Mouse (Mus musculus): ENCODE data around the gene Olfr175-ps1. TPM values are rescaled to one million over a fixed set of nuclear protein-coding genes. Genes with fewer than 3 reads are reported as not detected.

Gene Olfr175-ps1
- not detected for total RNA-seq (2018; cell fraction: chromatin; rRNA removed)
- total RNA-seq (2018; cell fraction: cytosol; rRNA removed), result not detected
- total RNA-seq (2018; cell fraction: nucleus; rRNA removed), result not detected
- polyA plus RNA-seq (2018), result not detected in 3 replicates

- Histone ChIP-seq H3K4me3 (ENCODE audit: inconsistent target) (no peak within 1 kb of the TSS), H3K27ac (no peak within 1 kb of the TSS), H3K79me2 (ENCODE audit: inconsistent target) (no peaks in the 10 kb centered on the region), H3K36me3 (ENCODE audit: inconsistent target) (no peaks in the 10 kb centered on the region)
- WGBS (ENCODE audit: missing documents), result 80% methylated on average over 1 of the region's 1 CpGs
Measured at GRCm38 (mm10) chr16:58826732-58827319, at the start of gene Olfr175-ps1. Gene Olfr175-ps1, minus strand, starts transcription at chr16:58826782.

- Histone ChIP-seq H3K27ac (no peak within 1 kb of the TSS), H3K4me3 (ENCODE audit: inconsistent target) (no peak within 1 kb of the TSS), H3K79me2 (ENCODE audit: inconsistent target) (no peaks in the 10 kb centered on the region), H3K36me3 (ENCODE audit: inconsistent target) (no peaks in the 10 kb centered on the region)
- 67% methylated on average over 1 of the region's 1 CpGs for WGBS (ENCODE audit: missing documents)
Measured at GRCm38 (mm10) chr16:58874668-58875067, 48.1 kb upstream of the Olfr175-ps1 start, which contains the start of gene Olfr177. Gene Olfr177, minus strand, starts transcription at chr16:58874768.

- H3K27ac ChIP-seq, result no peak overlapping the region
- H3K4me3 ChIP-seq (ENCODE audit: inconsistent target), result no peak overlapping the region
- no peaks in the 10 kb centered on the region for H3K36me3 ChIP-seq (ENCODE audit: inconsistent target)
- WGBS (ENCODE audit: missing documents), result 91% methylated on average over 1 of the region's 1 CpGs
- H3K79me2 ChIP-seq (ENCODE audit: inconsistent target), result no peaks in the 10 kb centered on the region
Measured at GRCm38 (mm10) chr16:58861479-58861878, 34.9 kb upstream of the Olfr175-ps1 start.

- no peak overlapping the region for H3K4me3 ChIP-seq (ENCODE audit: inconsistent target)
- no peaks in the 10 kb centered on the region for H3K79me2 ChIP-seq (ENCODE audit: inconsistent target)
- no peak overlapping the region for H3K27ac ChIP-seq
- WGBS (ENCODE audit: missing documents), result 86% methylated on average over 2 of the region's 2 CpGs
- no peaks in the 10 kb centered on the region for H3K36me3 ChIP-seq (ENCODE audit: inconsistent target)
Measured at GRCm38 (mm10) chr16:58860032-58860737, 33.6 kb upstream of the Olfr175-ps1 start.

- Histone ChIP-seq H3K27ac (no peak within 1 kb of the TSS), H3K79me2 (ENCODE audit: inconsistent target) (no peaks in the 10 kb centered on the region), H3K4me3 (ENCODE audit: inconsistent target) (no peak within 1 kb of the TSS), H3K36me3 (ENCODE audit: inconsistent target) (no peaks in the 10 kb centered on the region)
- 75% methylated on average over 2 of the region's 2 CpGs for WGBS (ENCODE audit: missing documents)
Measured at GRCm38 (mm10) chr16:58800168-58800567, 26.4 kb downstream of the Olfr175-ps1 start, which contains the start of gene Olfr173. Gene Olfr173, minus strand, starts transcription at chr16:58800268.

Other genes with a start within 250 kb of the Olfr175-ps1 start
- gene Gm813, start 209.8 kb downstream of the Olfr175-ps1 start, polyA plus RNA-seq (2018), result not detected in 3 replicates
- gene E330017A01Rik, start 188.0 kb downstream of the Olfr175-ps1 start, polyA plus RNA-seq (2018), result not detected in 3 replicates
- 8.6 to 10.9 TPM (median 9.6 TPM) in 3 replicates for gene Cpox, start 156.5 kb downstream of the Olfr175-ps1 start, polyA plus RNA-seq (2018)
- gene Gpr15, start 107.7 kb downstream of the Olfr175-ps1 start, polyA plus RNA-seq (2018), result not detected in 3 replicates
- gene Cldnd1, start 98.9 kb downstream of the Olfr175-ps1 start, polyA plus RNA-seq (2018), result 15.5 to 31.0 TPM (median 28.5 TPM) in 3 replicates
- not detected in 3 replicates for gene Olfr172, start 63.6 kb downstream of the Olfr175-ps1 start, polyA plus RNA-seq (2018)
- not detected in 3 replicates for gene Olfr173, start 26.5 kb downstream of the Olfr175-ps1 start, polyA plus RNA-seq (2018)
- gene Olfr177, start 48.0 kb upstream of the Olfr175-ps1 start, polyA plus RNA-seq (2018), result not detected in 3 replicates
- gene Olfr178, start 65.3 kb upstream of the Olfr175-ps1 start, polyA plus RNA-seq (2018), result not detected in 3 replicates
- gene Olfr181, start 102.0 kb upstream of the Olfr175-ps1 start, polyA plus RNA-seq (2018), result not detected in 3 replicates
- not detected in 3 replicates for gene Olfr180, start 102.6 kb upstream of the Olfr175-ps1 start, polyA plus RNA-seq (2018)
- not detected in 3 replicates for gene Olfr183, start 168.6 kb upstream of the Olfr175-ps1 start, polyA plus RNA-seq (2018)
- gene Olfr186, start 203.5 kb upstream of the Olfr175-ps1 start, polyA plus RNA-seq (2018), result not detected in 3 replicates
- gene Olfr187, start 213.0 kb upstream of the Olfr175-ps1 start, polyA plus RNA-seq (2018), result not detected in 3 replicates